Mouse (Mus musculus): ENCODE measurements around the gene Mrpl45.
"Not testable (repeated sequence)": the region's sequence is repeated elsewhere in the genome, so short reads cannot be mapped to it uniquely, and the experiment has no call there.

The Mrpl45 gene

DNA sequence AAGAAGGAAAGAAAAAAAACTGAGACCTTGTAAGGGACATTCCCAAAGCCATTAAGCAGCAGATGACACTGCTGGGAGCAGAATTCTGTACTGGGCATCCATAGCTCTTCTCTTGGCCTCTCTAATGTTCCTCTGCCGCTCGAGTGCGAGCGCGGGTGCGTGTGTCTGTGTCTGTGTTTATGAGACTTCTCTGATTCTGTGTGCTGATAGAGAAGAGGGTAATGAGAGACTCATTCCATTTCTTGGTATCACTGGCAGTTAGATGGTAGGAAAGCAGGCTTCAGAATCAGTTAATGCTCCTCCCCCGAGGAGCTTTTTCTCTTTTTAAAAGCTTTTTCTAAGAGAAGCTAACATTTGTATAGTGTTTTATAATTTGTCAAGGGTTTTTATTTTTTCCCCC lies 39.7 kb downstream of the Mrpl45 start:
- DNase-seq (ENCODE audit: low read depth, low spot score), result no peak
- Histone ChIP-seq H3K27me3 (ENCODE audit: control insufficient read depth, insufficient read depth, low read length, poor library complexity, severe bottlenecking) (no peaks in the 10 kb centered on the region), H3K36me3 (ENCODE audit: control insufficient read depth, insufficient read depth, low read length, poor library complexity, severe bottlenecking) (no peaks in the 10 kb centered on the region)

DNA sequence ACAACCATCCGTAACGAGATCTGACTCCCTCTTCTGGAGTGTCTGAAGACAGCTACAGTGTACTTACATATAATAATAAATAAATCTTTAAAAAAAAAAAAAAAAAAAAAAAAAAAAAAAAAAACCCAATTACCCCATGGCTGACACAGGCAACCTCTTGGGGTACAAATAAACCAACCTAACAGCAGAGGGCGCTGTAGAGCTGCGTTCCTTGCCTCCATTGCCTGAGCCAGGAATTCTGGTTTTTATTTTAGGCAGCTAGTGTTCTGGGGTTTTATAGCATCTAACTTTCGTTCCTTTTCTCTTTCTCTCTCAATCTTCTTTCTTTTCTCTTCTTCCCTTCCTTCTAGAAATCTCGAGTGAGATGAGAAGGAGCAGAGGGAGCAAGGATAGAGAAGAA lies 42.1 kb downstream of the Mrpl45 start:
- not testable (repeated sequence) for H3K27me3 ChIP-seq (ENCODE audit: control insufficient read depth, insufficient read depth, low read length, poor library complexity, severe bottlenecking); H3K36me3 ChIP-seq (ENCODE audit: control insufficient read depth, insufficient read depth, low read length, poor library complexity, severe bottlenecking)
- DNase-seq (ENCODE audit: low read depth, low spot score), result peak; percentile 92

- H3K27me3 ChIP-seq (ENCODE audit: control insufficient read depth, insufficient read depth, low read length, poor library complexity, severe bottlenecking), result no peaks in the 10 kb centered on the region
- peak; percentile 95 for DNase-seq (ENCODE audit: low read depth, low spot score)
- H3K36me3 ChIP-seq (ENCODE audit: control insufficient read depth, insufficient read depth, low read length, poor library complexity, severe bottlenecking), result no peaks in the 10 kb centered on the region
Measured at GRCm38 (mm10) chr11:97361948-97362648, 46.6 kb downstream of the Mrpl45 start, which contains the start of gene Socs7. Socs7 (plus strand) TSS chr11:97362551.

GRCm38 (mm10) chr11:97362649-97362942 lies 47.1 kb downstream of the Mrpl45 start:
- no peak for DNase-seq (ENCODE audit: low read depth, low spot score)
- Histone ChIP-seq H3K27me3 (ENCODE audit: control insufficient read depth, insufficient read depth, low read length, poor library complexity, severe bottlenecking) (no peaks in the 10 kb centered on the region), H3K36me3 (ENCODE audit: control insufficient read depth, insufficient read depth, low read length, poor library complexity, severe bottlenecking) (no peaks in the 10 kb centered on the region)

DNA sequence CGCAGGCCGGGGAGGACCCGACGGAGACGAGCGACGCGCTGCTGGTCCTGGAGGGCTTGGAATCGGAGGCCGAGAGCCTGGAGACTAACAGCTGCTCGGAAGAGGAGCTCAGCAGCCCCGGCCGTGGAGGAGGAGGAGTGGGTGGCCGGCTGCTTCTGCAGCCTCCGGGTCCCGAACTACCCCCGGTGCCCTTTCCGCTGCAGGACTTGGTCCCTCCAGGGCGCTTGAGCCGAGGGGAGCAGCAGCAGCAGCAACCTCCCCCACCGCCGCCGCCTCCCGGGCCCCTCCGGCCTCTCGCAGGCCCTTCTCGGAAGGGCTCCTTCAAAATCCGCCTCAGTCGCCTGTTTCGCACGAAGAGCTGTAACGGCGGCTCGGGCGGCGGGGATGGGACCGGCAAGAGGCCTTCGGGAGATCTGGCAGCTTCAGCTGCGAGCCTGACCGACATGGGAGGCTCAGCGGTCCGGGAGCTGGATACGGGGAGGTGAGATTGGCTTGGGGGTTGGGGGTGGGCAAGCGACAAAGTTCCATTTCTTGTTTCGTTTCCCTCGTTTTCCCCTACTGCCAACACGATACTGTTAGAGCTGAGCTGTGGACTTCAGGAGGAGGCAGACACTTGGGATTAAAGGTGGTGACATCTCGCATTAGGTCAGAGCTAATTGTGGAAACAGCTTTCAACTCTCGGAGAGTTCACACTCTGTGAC lies 47.6 kb downstream of the Mrpl45 start:
- peak; percentile 42 for DNase-seq (ENCODE audit: low read depth, low spot score)
- no peaks in the 10 kb centered on the region for H3K36me3 ChIP-seq (ENCODE audit: control insufficient read depth, insufficient read depth, low read length, poor library complexity, severe bottlenecking)
- H3K27me3 ChIP-seq (ENCODE audit: control insufficient read depth, insufficient read depth, low read length, poor library complexity, severe bottlenecking), result no peaks in the 10 kb centered on the region

DNA sequence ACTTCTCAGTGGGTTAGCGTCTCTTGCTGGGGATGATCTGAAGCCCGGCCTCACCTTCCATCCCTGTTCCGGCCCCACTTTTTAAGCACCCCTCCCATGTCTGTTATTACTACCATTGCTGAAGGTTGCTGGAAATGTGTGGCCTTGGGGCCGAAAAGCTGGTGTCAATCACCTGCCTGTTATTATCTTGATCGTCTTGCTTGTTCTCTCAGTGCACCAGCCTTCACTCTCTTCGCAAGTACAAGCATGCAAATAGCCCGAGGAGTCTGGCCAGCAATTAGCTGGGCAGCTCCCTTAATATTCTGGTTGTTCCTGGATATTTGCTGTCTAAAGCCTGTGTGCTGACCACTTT lies 48.1 kb downstream of the Mrpl45 start:
- DNase-seq (ENCODE audit: low read depth, low spot score), result no peak
- no peaks in the 10 kb centered on the region for H3K27me3 ChIP-seq (ENCODE audit: control insufficient read depth, insufficient read depth, low read length, poor library complexity, severe bottlenecking)
- no peaks in the 10 kb centered on the region for H3K36me3 ChIP-seq (ENCODE audit: control insufficient read depth, insufficient read depth, low read length, poor library complexity, severe bottlenecking)

DNA sequence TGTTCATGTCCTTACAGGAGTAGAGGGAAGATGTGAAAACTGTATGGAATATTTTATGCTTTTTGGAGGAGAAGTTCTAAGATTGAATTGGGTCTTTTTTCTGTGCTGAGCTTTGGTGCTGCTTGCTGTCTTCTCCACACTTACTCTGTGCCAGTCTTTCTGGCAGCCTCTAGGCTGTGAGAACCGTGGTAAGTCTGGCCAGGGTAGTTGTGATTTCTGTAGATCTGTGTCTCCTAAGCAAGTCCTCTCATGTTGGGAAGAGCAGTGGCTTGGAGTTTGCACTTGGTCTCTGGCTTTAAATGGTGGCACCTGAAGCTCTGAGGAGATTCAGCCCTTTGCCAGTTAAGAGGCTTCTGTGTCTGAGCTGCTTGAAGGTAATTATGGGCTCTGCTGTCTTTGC lies 50.0 kb downstream of the Mrpl45 start:
- no peaks in the 10 kb centered on the region for H3K36me3 ChIP-seq (ENCODE audit: control insufficient read depth, insufficient read depth, low read length, poor library complexity, severe bottlenecking)
- no peaks in the 10 kb centered on the region for H3K27me3 ChIP-seq (ENCODE audit: control insufficient read depth, insufficient read depth, low read length, poor library complexity, severe bottlenecking)
- no peak for DNase-seq (ENCODE audit: low read depth, low spot score)

DNA sequence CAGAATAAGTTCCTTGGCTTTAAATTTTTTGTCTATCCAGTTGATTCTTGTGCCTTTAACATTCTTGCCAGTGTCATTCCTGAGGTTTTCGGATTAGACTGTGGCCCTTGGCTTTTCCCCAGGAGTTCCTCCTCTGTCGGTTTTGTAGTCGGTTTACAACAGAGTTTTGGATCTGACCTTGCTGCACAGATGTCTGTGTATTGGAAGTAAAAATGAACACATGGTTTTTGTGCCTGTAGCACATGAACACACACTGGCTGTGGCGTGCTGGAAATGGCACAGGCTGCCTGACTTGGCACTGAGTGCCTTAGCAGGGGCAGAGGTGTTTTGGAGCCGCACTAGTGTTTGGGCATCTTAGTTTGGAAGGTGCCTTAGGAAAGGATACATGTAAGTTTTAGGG lies 53.0 kb downstream of the Mrpl45 start:
- no peaks in the 10 kb centered on the region for H3K27me3 ChIP-seq (ENCODE audit: control insufficient read depth, insufficient read depth, low read length, poor library complexity, severe bottlenecking)
- no peak for DNase-seq (ENCODE audit: low read depth, low spot score)
- no peaks in the 10 kb centered on the region for H3K36me3 ChIP-seq (ENCODE audit: control insufficient read depth, insufficient read depth, low read length, poor library complexity, severe bottlenecking)

GRCm38 (mm10) chr11:97370329-97371091 lies 55.0 kb downstream of the Mrpl45 start:
- 0 out of 2 replicates have a peak, but pooled peaks cover 2% of the 10 kb centered on the region for H3K36me3 ChIP-seq (ENCODE audit: control insufficient read depth, insufficient read depth, low read length, poor library complexity, severe bottlenecking)
- no peak for DNase-seq (ENCODE audit: low read depth, low spot score)
- H3K27me3 ChIP-seq (ENCODE audit: control insufficient read depth, insufficient read depth, low read length, poor library complexity, severe bottlenecking), result no peaks in the 10 kb centered on the region

DNA sequence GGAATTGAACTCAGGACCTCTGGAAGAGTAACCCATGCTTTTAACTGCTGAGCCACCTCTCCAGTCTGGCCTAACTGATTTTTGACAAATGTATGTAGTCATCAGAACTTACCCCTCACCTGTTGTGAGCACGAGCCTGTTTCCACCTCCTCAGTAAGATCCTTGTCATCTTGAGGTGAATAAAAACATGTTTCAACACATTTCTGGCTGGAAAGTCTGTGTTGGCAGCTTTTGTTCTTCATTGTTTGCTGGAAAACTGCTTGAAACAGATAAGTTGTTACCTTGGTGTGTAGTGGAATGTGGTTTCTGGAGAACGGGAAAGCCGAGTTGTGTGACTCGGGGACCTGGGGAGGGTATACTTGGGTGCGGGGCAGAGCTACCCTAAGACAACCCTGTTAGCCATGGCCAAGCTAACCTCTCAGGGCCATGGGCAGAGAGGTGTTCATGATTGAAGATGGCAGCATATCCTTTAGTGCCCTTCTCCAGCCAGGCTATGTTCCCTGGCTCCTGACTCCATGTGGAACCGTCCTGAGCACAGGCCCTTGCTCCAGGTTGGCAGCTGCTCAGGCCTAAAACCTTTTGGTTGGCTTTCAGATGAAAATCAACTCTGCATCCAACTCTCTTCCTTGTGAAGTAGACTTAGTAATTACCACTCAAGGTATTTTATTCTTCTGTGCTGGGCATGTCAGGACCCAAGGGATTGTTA lies 56.8 kb downstream of the Mrpl45 start:
- Histone ChIP-seq H3K36me3 (ENCODE audit: control insufficient read depth, insufficient read depth, low read length, poor library complexity, severe bottlenecking) (peaks cover 4% of the 10 kb centered on the region; the same call in 1 of the 2 replicates), H3K27me3 (ENCODE audit: control insufficient read depth, insufficient read depth, low read length, poor library complexity, severe bottlenecking) (no peaks in the 10 kb centered on the region)
- DNase-seq (ENCODE audit: low read depth, low spot score), result no peak

DNA sequence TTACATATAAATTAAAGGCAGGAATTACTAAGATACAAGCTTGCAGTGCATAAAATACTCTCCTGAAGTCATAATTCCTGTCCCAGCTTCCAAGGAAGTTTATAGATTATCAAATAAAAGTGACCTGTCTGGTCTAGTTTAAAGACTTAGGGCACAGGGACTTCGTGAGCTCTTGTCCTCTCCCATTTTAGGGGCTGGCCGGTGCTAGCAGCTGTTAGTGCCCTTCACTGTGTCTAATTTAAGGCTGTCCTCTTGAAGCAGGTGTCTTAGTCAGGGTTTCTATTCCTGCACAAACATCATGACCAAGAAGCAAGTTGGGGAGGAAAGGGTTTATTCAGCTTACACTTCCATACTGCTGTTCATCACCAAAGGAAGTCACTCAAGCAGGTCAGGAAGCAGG lies 57.9 kb downstream of the Mrpl45 start:
- Histone ChIP-seq H3K36me3 (ENCODE audit: control insufficient read depth, insufficient read depth, low read length, poor library complexity, severe bottlenecking) (peaks cover 4% of the 10 kb centered on the region; the same call in 1 of the 2 replicates), H3K27me3 (ENCODE audit: control insufficient read depth, insufficient read depth, low read length, poor library complexity, severe bottlenecking) (no peaks in the 10 kb centered on the region)
- no peak for DNase-seq (ENCODE audit: low read depth, low spot score)

Measured in splenic B cell, adult 2 months (primary cell).